Mouse (Mus musculus) kidney, postnatal 10 days (tissue): ENCODE measurements around the gene Rdh12.
A peak's percentile ranks its signal among the peaks of the same experiment; 100 is the strongest.

Experiments used
- DNase-seq: peaks from one replicate; pipeline ENCODE4 v3.0.0; 2021; ENCODE audit warnings: mixed read lengths

Gene Rdh12

DNA sequence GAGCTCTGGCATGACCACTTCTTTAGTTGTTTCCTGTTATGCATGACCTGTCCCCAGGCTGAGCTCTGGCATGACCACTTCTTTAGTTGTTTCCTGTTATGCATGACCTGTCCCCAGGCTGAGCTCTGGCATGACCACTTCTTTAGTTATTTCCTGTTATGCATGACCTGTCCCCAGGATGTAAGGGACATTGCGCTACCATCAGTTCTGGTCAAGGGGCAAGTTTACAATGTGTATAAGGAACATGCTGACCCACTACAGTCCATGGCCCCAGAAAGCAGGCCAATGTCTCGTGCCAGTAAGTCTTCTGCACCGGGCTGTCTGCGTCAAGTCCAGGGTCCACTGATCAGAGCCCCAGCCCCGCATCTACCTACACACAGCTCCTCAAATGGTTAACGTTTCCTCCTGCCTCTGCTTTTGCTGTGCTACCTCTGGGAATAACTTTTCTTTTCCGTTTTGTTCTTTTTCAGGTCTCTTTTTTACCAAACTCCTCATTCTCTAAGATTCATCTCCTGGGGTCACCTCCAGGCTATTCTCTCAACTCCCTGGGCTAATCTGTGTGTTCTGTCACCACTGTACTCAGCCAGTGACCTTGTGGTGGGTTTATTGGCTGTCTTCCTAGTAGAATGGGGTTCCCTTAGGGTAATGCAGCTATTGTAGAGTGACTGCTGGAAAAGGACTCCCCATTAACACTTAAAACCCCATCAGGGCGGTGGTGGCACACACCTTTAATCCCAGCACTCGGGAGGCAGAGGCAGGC is 44.8 kb downstream of the Rdh12 start:
- DNase-seq = peak; percentile 18

- no peak for DNase-seq
These were observed 46.3 kb downstream of the Rdh12 start for GRCm38 (mm10) chr12:79254975-79255374.

DNA sequence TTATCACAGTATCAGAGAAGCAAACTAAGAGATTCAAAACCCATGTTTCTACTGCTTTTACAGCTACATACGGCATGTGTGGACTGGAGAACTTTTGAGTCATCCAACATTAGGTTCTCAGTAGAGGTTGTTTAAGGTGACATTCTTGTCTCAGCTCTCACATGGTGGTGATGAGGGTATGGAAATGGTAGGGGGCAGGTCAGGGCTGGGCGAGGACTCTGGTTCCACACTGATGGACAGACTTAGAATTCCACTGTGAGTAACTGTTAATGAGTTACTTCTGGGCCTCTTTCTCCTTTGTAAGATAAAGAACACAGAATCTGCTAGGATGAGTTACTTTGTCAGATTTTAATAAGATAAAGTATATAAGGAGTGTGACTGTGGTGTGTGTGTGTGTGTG is 51.4 kb downstream of the Rdh12 start:
- DNase-seq = peak; percentile 19

DNA sequence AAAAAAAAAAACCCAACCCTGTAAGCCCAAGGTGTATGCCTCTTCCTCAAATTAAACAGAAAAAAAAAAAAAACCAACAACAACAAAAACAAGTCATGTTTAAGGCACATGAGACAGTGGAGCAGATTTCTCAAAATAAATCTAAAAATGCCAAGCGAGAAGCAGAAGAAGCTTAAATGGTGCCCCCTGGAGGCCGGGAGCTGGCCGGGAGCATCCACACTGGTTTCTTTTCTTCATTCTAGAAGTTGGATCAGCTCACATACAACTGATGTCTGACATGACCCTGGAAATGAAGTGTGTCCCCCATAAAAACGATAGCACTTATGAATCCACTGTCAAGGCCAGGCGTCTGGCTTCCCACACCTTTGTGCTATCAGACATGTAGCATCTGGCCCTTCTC is 52.3 kb downstream of the Rdh12 start:
- peak; percentile 75 for DNase-seq
